Mouse (Mus musculus) layer of hippocampus, postnatal 25 days (tissue): ENCODE data around the gene Gcnt2. TPM values are rescaled to one million over a fixed set of nuclear protein-coding genes. Genes with fewer than 3 reads are reported as not detected.

Experiments used
- DNase-seq, 2 experiments: peaks; one replicate each; pipeline ENCODE4 v3.0.0; 2022; ENCODE audit warnings: mixed read lengths in 2 of 2, low spot score in 1 of 2; ENCODE audit errors: extremely low spot score in 1 of 2
- total RNA-seq, 2 experiments: library from RNA; stranded (reverse); gene quantifications; 2 replicates each; pipeline ENCODE4 v1.2.3; 2021

The Gcnt2 gene
- total RNA-seq, 2 experiments from 2014 or later, result 17.0 to 17.5 TPM

GRCm38 (mm10) chr13:40932573-40932972 lies 73.0 kb downstream of the Gcnt2 start:
- DNase-seq, result no peak

GRCm38 (mm10) chr13:40934341-40934740 lies 74.8 kb downstream of the Gcnt2 start:
- DNase-seq, result no peak

DNA sequence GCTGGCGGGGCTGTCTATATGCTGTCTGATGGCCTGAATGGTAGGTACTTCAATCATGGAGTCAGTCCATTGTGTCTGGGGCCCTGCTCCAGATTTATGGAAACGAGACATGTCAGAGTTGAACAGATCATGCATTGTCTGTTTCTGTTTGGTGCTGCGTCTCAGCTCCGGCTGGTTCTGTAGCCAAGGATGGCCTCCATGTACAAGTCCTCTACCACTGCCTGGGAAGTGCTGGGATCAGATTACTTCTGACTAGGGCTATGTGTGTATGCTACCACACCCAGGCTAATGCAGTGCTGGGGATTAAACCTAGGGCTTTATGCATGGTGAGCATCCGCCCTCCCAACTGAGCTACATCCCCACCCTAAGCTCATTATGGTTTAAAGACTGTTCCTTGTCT lies 78.0 kb downstream of the Gcnt2 start:
- DNase-seq, result no peak

GRCm38 (mm10) chr13:40938485-40939357 lies 79.2 kb downstream of the Gcnt2 start:
- no peak for DNase-seq

DNA sequence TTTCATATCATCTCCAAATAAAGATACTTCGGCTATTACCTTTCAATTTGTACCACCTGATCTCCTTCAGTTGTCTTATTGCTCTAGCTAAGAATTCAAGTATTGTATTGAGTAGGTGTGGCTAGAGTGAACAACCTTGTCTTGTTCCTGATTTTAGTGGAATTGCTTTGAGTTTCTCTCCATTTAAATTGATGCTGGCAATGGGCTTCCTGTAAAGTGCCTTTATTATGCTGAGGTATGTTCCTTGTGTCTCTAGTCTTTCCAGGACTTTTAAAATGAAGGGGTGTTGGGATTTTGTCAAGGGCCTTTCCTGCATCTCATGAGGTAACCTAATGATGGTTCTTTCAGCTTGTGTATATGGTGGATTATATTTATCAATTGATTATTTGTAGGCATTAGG lies 83.5 kb downstream of the Gcnt2 start:
- no peak for DNase-seq

- no peak for DNase-seq
These were observed 84.4 kb downstream of the Gcnt2 start for GRCm38 (mm10) chr13:40943936-40944335.

DNA sequence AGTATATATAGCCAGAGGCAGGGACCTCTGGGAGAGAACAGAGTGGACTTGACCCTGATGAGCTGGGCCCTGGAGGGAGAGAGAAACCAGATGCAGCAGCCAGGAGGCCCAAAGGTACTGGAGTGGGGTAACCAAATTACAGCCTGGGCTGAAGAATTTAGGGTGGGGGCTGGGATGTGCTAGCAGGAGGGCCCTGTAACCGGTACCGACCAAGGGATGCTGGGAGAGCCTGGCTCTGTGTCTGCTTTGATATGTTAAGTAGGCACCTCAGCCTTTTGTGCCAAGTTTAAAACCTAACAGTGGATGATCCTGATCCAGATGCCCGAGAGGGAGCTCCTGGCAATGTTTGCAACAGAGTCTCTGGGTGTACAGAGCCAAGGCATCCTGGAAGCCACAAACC lies 84.8 kb downstream of the Gcnt2 start:
- DNase-seq, result no peak

- no peak for DNase-seq
These were observed 87.0 kb downstream of the Gcnt2 start for GRCm38 (mm10) chr13:40946513-40946912.

GRCm38 (mm10) chr13:40947538-40948205 lies 88.1 kb downstream of the Gcnt2 start:
- no peak for DNase-seq

DNA sequence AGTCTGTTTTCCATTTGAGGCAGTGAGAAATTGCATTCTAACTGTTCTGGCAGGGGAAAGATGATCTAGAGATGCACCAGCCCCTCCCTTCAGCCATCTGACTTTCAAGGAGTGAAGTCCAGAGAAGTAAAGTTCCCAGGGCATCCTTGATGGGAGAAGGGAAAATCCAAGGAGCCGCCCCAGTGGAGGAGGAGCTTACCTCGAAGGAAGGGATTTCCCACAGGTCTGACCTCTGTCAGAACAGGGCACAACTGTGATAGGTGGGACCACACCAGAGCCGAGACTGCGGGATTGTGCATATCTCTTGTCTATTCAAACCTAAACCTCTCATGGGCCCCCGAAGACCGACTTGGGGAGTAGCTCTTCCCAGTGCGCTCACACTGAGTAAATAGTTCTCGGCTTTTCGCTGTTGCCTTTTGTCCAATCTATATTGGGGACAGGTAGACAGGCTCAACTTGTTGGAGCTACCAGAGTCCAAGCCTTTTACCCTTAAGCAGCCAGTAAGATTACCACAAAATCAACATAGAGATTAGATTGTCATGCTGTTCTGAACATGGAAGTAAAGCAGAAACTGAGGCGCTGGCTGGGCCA lies 91.9 kb downstream of the Gcnt2 start:
- no peak for DNase-seq

DNA sequence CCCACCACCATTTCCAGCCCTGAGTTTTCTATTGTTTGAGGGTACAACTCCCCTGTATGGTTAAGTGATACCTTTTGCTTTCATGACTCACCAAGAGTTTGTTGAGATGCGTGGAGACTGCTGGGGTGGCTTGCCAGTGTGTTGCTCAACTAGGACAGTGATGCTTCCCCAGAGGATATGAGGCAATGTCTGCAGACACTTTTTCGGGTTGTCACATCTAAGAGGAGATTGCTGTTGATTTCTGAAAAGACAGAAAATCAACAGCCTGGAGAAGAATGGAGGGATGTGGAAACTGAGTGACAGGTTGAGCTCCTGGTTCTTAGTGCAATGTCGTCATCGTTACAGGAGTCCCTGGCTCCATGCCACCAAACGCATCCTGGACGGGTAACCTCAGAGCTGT lies 93.7 kb downstream of the Gcnt2 start:
- DNase-seq, result no peak

DNA sequence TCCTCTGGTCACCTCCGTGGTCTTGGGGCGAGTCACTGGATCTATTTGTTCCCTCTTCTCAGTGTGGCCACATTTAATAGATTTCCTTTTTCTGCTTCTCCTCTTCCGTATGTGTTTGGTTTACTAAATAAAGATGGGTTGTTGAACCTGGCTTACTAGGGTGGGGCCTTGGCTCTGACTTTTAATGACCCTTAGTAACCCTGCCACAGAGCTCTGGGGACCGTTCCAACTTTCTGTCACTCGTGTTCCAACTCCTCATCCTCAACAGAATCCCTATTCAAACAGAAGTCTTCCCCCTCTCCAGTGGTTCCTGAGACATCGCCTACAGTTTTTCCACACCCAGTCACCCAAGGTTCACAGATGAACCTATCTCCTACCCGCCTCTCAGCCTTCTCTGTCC lies 96.2 kb downstream of the Gcnt2 start:
- no peak for DNase-seq

- DNase-seq, result no peak
These were observed 108.1 kb downstream of the Gcnt2 start for GRCm38 (mm10) chr13:40967609-40968008.

- no peak for DNase-seq
These were observed 109.0 kb downstream of the Gcnt2 start for GRCm38 (mm10) chr13:40968564-40968963.

GRCm38 (mm10) chr13:40969761-40970390 lies 110.3 kb downstream of the Gcnt2 start:
- DNase-seq, result no peak

DNA sequence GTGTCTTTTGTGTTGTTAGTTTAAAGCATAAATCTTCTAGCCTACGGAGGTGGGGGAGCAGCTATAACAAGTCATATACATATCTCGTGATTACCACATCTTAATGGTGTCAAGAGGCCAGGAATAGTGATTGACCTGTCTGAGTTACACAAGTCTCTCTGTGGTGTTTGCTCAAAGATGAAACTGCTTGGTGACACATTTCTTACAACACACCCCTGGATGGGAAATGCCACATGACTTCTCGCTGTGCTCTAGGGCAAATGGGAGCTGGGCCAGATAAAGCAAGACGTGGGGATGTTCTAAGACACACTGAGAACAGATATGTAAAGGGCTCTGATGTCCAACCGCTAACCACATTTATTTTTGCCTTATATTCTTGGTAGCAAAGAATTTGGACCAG lies 111.7 kb downstream of the Gcnt2 start:
- DNase-seq, result no peak

GRCm38 (mm10) chr13:40971831-40972230 lies 112.3 kb downstream of the Gcnt2 start:
- no peak for DNase-seq

DNA sequence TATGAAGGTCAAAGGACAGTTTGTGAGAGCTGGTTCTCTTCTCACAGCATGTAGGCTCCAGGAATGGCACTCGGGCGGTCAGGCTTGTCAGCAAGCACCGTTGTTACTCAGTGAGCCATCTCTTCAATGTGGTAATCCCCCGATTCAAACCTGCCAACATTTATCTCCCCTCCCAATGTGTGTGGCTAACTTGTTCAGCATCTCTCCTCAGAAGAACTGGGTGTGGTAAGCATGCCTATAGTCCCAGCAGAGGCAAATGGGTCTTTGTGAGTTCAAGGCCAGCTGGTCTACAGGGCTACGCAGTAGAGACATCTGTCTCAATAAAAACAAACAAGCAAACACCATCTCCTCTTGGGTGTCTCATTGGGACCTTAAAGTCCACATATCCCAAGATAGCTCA lies 113.4 kb downstream of the Gcnt2 start:
- DNase-seq, result no peak

GRCm38 (mm10) chr13:40977609-40978008 lies 118.1 kb downstream of the Gcnt2 start:
- peak in 1 of 2 experiments; percentile 51 for DNase-seq

DNA sequence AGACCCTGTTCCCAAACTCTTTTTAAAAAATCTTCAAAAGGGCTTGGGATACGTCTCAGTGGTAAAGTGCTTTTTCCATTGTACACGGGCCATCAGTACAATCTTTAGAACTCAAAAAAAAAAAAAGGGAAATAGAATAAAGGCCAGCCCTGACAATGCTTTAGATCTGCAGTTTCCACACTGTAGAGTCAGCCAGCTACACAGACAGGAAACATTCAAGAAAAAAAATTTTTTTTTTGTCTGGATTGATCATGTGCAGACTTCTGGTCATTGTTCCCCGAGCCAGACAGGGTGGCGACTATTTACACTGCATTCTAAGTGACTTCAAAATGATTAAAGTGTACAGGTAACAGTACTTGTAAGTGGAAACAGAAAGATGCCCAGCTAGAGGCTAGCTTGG lies 119.1 kb downstream of the Gcnt2 start:
- no peak for DNase-seq

GRCm38 (mm10) chr13:40979321-40979720 lies 119.8 kb downstream of the Gcnt2 start:
- no peak for DNase-seq
